Mouse (Mus musculus): Measurements from ENCODE around the gene Zfp365.

The Zfp365 gene

DNA sequence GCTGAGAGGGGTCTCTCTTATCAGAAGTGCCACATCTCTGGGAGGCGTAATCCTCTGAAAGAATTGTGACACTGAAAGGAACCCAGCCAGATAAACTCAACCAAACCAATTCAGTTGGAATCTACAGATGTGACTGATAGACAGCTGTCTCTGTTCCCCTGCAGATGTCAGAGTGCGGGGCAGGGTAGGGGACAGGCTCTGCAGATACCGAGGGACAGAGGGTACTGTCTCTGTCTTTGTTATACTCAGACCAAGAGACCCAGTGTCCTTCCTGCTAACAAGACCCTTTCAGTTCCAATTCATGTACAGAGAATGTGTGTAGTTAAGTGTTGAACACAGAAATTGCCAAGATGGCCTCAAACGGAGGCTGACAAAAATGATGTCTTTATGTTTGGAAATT, 6.4 kb downstream of the Zfp365 start:
- no peak for DNase-seq (ENCODE audit: low read depth, low spot score)

DNA sequence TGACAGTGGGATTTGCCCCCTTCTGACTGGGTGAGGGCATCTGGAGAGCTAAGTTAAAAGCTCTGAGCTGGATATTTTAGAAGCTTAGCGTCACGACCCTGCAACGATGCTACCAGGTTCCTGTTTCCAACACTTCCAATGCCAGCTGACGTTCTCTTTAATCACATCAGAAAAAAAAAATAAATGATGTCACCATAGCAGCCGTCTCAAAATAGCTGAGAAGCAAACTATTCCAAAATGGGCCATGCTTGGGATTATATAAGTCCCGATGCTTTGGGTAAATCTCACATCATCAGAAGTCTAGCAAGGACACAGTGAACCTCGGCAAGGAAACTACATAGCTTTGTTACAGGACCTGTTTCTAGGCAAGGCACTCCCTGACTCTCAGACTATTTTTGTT, 9.1 kb downstream of the Zfp365 start:
- no peak for DNase-seq (ENCODE audit: low read depth, low spot score)

DNA sequence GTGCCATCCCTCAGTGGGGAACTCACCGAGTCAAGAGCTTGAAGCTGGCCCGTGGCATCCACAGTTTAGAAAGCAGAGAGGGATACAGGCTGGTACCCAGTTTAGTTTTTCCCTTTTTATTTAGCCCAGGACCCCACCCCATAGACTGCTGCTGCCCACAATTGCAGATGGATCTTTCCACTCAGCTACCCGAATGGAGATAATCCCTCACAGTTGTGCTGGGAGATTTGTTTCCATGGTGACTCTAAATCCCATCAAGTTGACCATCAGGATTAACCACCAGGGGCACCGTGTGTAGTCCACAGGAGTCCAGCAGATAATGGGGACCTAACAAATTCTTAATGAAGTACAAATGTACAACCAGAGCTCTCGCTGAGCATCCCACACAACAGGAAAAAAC, 11.3 kb downstream of the Zfp365 start:
- DNase-seq (ENCODE audit: low read depth, low spot score) = no peak

DNA sequence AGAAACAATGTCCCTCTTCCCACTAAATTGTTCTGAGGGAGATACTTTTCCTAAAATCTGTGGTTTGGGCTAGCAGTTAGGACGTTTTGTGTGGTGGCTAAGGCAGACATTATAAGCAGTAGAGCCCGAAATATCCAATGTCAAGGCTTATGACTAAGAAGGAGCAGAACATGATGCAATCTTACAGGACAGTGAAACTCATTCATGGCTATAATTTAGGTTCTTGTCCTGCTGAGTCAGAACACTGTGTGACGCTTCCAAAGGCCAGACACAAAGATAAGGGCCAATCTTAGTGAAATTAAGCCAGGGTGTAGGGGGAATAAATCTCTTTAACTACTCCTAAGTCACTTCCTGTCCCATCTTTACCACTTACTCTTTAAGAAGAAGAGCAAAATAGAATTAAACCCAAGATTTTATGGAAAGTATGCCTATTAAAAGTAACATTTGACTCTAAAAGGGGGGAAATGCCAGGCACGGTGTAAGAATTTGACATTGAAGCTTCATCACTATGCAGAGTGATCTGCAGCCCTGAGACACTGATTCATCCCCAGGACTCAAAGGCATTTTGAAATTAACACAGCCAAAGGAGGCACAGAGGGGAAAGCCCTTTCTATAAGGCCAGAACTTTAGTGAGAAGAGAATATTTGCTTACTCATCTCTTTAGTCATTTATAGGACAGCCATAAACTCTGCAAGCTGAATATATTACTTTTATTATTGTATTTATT, 13.3 kb downstream of the Zfp365 start:
- DNase-seq (ENCODE audit: low read depth, low spot score) = no peak

DNA sequence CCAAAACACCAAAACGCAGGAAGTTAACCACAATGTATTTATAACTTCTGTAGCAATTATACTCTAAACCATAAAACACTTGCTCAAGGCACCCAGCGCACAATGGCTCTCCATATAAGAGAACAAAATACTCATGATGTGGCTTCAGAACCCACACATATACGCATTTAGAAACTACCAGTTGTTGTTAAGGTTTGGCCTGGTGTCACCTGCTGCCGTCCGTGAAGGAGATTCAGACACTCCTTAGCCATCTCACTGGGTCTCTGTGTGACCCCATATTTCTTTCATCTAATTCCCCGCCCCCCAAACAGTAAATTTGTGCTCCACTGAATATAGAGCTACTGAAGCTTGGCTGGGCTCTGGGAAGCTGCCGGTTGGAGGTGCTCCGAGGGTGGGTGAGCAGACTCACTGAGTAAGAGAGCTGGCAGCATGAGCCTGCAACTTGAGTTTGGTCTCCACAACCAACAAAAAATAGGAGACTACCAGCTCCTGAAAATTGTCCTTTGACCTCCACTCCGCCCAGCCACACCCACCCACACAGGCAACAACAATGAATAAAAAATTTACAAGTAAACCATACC, 14.0 kb downstream of the Zfp365 start:
- no peak for DNase-seq (ENCODE audit: low read depth, low spot score)

DNA sequence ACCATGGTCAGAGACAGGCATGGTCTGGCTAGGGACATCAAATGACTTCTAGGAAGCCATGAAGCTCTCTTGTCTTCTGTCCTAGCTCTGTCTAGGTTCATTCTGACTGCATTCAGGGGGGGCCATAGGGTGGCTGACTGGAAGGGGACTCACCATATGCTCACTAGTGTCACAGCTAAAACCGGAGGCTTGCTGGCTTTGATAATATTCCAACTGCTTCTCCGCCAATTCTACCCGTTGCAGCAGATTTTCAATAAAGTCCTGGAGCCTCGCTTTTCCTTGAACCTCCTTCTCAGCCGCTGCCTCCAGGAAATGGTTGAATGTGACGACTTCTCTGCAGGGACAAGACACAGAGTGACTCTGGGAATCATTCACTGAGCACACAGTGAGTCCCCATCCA, 15.2 kb downstream of the Zfp365 start:
- no peak for DNase-seq (ENCODE audit: low read depth, low spot score)

DNA sequence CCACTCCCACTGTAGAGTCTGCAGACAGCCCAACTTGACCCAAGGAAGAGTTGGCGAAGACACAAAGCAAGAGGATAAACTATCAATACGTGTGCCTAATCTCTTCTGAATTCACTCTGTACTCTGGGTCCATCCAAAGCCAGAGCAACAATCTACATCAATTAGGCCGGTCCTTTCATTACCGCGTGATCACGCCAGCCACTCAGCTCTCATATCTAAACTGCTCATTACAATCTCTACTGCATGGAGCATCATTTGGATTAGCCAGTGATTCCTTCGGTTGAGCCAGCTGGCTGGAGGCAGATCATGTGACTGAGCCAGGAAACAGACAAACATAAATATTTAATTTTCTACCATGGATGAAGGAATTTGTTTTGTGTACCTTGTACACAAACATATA, 17.8 kb downstream of the Zfp365 start:
- no peak for DNase-seq (ENCODE audit: low read depth, low spot score)

DNA sequence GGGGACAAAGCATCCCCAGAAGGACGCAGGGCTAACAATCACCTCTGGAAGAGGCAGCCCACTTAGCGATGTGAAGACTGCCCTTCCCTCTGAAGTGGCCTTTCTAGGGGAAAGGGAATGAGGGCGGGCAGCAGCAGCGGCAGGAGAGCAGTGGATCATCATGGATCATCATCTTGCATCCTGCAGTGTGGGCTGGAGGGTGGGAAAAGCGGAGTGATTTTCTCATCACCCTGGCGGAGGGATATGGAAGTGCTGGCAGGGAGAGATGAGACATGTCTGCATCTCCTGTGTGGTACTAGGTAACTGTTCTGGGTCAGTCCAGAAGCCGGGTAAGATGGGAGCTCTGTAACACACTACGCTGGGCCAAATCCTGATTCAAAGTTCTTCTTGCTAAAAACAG, 18.4 kb downstream of the Zfp365 start:
- DNase-seq (ENCODE audit: low read depth, low spot score) = no peak

DNA sequence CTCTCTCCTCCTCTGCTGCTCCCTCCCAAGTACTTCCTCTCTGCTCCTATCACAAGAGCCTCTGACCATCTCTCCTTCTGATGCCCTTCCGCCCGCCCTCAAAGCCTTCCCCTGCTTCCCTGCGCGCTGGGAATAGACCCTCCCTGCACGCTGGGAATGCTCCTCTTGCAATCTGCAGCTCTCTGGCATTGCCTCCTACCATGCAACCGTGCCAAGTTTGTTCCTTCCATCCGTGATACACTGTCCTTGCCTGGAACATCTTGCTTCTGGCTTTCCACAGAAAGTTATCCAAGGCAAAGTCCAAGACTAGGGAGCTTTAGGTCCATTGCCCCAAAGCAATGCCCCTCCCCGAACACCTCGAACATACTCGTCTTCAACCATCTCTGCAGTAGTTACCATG, 19.2 kb downstream of the Zfp365 start:
- DNase-seq (ENCODE audit: low read depth, low spot score) = no peak

DNA sequence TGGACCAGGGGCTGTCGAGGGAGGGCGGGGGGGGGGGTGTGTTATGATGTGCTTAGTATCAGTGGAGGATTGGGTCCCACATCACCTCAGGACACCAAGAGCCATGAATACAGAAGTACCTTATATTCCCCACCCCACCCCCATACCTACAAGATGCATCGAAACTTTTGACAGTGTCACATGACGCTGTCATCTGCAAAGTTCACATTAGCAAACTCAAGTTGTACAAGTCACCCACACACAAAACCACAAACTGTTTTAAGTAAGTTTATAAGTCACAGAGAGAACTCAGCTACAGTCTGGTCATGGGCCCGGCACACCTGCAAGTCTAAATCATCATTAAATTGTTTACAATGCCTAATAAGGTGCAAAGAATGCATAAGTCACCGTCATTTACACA, 21.3 kb downstream of the Zfp365 start:
- DNase-seq (ENCODE audit: low read depth, low spot score) = peak; percentile 47

DNA sequence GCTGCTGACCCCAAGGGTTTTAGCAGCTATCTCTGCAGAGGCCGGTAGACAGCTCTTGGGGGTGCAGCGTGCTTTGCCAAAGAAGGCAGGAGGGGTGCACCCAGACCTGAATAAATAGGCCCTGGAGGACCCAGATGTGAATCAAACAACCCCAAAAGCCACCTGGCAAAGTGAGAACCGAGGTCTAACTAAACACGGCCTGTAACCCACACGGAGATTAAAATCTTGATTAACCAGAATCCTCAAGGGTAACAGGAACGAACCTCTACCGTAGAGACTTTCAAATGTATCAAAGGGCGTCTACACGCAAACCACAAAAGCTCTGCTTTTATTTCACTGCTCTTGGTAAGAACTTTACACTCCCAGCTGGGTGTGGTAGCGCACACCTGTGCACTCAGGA, 24.5 kb downstream of the Zfp365 start:
- peak; percentile 50 for DNase-seq (ENCODE audit: low read depth, low spot score)

DNA sequence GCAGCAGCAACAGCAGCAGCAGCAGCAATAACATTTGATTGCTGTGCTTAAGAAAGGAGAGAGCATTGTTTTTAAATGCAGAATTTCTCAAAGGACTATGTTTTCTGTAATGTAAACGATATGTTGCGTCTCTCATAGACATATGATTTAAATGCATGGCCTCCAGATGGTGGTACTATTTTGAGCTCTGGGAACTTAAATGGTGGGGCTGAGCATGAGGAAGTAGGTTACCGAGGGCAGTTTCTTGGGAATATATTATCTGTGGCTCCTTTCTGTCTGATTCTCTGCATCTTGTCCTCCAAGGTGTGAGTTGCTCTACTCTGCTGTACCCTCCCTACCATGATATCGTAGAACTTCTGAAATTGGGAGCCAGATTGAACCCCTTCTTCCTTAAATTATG, 31.8 kb downstream of the Zfp365 start:
- no peak for DNase-seq (ENCODE audit: low read depth, low spot score)

DNA sequence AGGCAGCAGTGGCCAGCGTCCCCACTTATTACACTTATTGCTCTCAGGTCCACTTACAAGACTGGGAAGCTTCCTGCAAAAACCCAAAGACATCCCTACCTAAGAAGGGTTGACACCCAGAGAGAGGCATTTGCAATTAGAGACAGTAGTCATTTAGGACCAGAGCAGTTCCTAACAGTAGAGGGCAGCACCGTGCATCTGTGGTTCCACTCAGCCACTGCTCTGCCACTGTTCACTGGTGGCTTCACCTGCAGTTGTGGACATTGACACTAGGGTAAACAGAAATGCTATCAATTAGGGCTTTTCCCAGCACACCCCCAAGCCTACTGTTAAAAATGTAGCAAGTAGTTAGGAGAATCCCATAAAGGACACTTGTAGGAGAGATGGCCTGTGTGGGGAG, 40.7 kb downstream of the Zfp365 start:
- DNase-seq (ENCODE audit: low read depth, low spot score) = peak; percentile 64

DNA sequence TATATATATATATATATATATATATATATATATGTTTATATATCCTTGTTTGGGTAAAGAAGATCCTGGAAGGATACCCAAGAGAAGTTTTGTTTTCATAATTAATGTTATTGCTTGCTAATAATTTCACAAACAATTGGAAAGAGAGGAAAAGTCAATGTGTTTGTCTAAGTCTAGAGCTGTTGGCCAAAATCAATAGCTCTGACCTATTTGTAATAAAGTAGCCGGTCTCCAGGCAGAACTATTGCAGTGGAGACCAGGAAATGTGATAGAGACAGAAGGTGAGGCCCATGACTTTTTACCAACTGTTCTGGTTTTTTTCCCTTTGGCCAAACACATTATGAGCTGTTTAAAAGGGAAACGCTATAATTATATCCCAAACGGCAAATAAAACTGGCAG, 44.2 kb downstream of the Zfp365 start:
- no peak for DNase-seq (ENCODE audit: low read depth, low spot score)

DNA sequence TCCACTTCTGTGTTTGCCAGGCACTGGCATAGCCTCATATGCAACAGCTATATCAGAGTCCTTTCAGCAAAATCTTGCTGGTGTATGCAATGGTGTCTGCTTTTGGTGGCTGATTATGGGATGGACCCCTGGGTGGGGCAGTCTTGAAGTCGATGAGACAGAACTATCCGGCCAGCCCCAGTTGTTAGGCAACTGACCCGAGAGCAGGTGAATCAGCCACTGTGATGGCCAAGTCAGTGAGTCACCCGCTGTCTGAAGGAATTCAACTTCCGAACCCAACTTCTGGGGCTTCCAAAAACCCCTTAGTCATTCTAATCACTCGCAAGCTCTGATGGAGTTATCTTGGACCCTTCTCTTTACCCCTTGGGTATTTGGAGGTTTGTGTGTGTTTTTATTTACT, 46.6 kb downstream of the Zfp365 start:
- DNase-seq (ENCODE audit: low read depth, low spot score) = no peak

DNA sequence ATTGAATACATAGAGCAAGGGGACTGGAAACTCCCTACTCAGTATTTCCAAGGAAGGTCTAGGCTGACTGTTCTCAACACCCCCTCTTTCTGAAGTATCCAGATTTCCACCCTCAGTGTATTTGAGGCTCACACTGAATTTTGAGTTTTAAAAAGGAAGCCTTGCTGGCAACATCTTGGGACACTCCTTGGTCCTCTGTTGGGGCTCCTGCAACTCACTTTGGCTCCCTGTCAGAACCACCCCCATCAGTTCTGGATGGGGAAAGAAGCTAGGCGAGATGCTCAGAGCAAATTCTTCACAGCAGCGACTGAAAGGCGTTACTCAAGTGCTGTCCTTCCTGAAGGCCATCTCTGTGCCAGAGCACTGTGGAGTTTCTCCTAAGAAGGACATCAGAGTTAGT, 47.4 kb downstream of the Zfp365 start:
- no peak for DNase-seq (ENCODE audit: low read depth, low spot score)

DNA sequence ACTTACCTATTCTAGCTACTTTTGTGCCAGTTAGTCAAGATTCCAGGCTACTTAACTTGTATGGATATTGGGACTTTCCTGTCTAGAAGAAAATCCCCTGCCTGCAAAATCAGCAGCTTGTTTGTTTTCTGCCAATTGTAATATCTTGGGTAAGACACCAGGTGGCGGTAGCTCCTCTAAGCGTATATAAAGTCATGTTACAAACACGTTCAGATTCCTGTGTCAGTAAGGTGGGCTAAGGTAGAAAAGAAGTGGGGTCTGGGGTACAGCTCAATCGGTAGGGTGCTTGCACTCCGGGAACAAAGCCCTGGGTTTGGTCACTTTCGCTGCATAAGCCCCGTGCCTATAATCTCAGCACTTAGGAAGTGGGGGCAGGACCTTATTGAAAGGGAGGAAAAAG, 50.1 kb downstream of the Zfp365 start:
- peak; percentile 44 for DNase-seq (ENCODE audit: low read depth, low spot score)

DNA sequence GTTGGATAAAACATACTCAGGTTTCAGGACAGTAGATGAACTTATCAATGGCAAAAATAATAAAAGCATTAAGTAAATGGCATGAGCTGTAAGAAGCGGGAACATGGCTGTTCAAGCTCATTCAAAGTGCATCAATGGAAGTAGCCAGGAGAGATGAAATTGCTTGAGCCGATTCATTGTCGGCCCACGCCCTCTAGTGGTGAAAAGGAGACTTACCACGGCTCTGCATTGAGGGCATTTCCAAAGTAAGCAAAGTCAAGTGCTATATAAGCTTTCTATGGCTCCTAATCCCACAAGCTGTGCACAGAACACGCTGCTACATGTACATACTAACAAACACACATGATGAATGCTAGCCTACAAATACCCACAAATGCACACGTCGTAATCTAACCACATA, 53.6 kb downstream of the Zfp365 start:
- DNase-seq (ENCODE audit: low read depth, low spot score) = peak; percentile 61

DNA sequence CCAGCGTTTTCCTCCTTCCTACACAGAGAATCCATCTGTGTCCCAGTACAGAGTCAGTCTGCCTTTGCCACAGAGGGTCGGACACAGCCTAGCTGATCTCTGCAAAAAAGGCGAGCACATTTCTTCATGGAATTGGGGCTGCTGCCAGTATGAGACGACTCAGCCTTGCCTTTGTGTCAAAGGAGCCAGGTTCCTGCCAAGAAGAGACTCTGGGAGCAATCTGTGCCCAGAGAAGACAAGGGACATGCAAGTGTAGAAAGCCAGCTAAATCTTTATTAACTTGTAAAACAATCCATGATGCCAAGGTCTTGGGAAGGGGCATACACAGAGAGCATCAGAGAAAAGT, 54.9 kb downstream of the Zfp365 start:
- no peak for DNase-seq (ENCODE audit: low read depth, low spot score)

DNA sequence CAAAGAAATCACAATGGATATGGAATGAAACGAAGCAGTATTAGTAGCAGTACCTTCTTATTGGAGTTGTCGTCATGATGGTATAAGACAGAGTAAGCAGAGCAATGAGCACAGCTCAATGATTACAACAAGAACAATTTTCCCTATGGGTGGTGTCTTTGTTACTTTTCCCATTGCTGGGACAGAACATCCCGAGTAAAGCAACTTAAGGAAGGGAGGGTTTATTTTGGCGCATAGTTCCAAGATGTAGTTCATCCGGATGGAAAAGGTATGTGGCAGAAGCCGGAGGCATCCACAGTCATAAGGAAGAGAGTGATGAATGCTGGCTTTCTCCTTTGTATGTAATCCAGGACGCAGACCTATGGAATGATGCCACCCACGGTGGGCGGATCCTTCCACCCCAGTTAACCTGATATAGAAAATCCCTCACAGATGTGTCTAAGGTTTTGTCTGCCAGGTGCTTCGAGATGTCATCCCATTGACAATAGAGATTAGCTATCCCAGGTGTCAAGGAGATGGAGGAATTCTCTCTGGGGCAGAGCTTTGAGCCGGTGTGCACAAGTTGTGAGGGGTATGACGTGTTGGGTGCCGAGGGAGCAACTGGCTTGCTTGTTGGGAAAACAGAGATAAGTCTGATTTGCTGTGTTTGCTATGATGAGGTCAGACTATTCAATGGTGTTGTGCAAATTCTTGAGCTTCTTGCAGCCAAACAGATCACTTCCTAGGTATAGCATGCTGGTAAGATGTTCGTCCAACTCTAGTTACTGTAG, 55.5 kb downstream of the Zfp365 start:
- DNase-seq (ENCODE audit: low read depth, low spot score) = no peak

DNA sequence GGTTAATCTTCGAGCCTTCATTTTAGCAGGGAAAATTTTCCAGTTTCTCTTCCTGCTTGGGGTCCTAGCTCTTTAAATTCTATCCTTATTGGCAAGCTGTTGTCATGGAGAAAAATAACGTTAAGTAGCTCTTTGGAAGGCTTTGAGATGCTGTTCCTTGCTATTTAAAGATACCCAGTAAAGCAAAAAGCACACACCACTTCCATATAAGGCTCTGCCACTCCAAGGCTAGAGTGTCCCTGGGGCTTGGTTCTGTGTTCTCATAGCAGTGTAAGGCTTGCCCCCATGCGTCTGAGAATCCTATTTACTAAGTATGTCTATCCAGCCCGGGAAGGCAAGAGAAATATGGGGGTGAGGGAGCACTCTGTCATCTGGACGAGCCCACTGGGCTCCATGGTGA, 56.7 kb downstream of the Zfp365 start:
- no peak for DNase-seq (ENCODE audit: low read depth, low spot score)

DNA sequence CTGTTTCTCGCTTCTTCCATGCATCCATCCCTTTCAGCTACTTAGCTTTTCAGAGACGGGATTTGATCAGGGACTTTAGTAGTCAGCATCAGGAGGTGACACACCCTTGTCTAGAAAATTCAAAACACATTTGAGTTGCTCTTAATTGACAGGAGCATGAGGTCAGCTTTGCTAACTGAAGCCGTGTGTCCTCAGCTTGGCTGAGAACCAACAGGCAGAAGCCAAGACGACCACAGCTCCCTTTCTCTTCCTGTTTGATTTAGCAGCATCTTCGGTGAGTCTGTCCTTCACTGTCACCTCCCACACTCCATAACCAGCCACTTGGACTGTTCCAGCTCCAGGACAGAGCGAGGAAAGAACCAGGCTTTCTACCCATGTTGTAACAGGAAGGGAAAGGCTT, 60.1 kb downstream of the Zfp365 start:
- DNase-seq (ENCODE audit: low read depth, low spot score) = no peak

DNA sequence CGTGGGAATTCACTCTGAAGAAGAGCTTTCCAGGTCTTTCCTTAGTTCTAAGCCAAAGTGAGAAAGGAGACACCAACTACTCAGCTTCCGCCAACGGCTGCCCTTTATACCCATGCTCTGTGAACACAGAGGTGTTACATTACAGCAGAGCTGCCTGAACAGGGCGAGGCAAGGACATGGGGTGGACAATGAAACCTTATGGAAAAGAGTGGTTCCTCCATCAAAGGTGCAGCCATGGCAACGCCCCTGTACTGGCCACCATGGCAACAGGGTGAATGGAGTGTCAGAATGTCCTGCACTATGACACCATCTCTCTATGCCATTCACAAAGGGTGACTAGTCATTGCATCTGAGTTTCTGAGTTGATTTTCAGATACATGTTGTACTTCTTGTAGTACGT, 61.4 kb downstream of the Zfp365 start:
- no peak for DNase-seq (ENCODE audit: low read depth, low spot score)

Measured in CD4-positive helper T cell, adult 2 months (primary cell).